Mouse (Mus musculus) heart, postnatal 0 days (tissue): ENCODE measurements around the gene Timp4. TPM values are rescaled to one million over a fixed set of nuclear protein-coding genes. Genes with fewer than 3 reads are reported as not detected.

Source experiments
- ATAC-seq: fragments of 200-750 bp; cut with Nextera tagmentation; 2 replicates; pipeline ENCODE4 v1.8.0; 2017; ENCODE audit warnings: low read depth, moderate number of reproducible peaks, moderate library complexity; ENCODE audit not compliant: insufficient read depth
- DNase-seq: peaks from one replicate; pipeline ENCODE4 v3.0.0-alpha.2; 2016; ENCODE audit warnings: low spot score
- H3K27ac ChIP-seq: fragments of 300-500 bp; sonication (generic); 2 replicates; pipeline ENCODE4 v1.5.1; 2014; ENCODE audit warnings: low read depth, mild to moderate bottlenecking
- H3K27me3 ChIP-seq: fragments of 300-500 bp; sonication (generic); 2 replicates; pipeline ENCODE4 v1.6.1; 2014; ENCODE audit warnings: low read length, mixed read lengths; ENCODE audit not compliant: control insufficient read depth, insufficient read depth
- H3K36me3 ChIP-seq: fragments of 300-500 bp; sonication (generic); replicated peaks from 2 replicates; pipeline ENCODE4 v1.6.1; 2014; ENCODE audit warnings: low read length, mixed read lengths; ENCODE audit not compliant: control insufficient read depth, insufficient read depth
- H3K4me1 ChIP-seq: fragments of 300-500 bp; sonication (generic); 2 replicates; pipeline ENCODE4 v1.6.1; 2014; ENCODE audit warnings: antibody characterized with exemption; ENCODE audit not compliant: control insufficient read depth, insufficient read depth
- H3K4me2 ChIP-seq: fragments of 300-500 bp; sonication (generic); 2 replicates; pipeline ENCODE4 v1.6.1; 2014; ENCODE audit warnings: low read depth, mild to moderate bottlenecking, low read length, moderate library complexity
- H3K4me3 ChIP-seq: fragments of 300-500 bp; sonication (generic); 2 replicates; pipeline ENCODE4 v1.5.1; 2014; ENCODE audit warnings: low read depth, low read length
- H3K9ac ChIP-seq: fragments of 300-500 bp; sonication (generic); replicated peaks from 2 replicates; pipeline ENCODE4 v1.6.1; 2014; ENCODE audit warnings: low read depth, low read length, mixed read lengths
- H3K9me3 ChIP-seq: fragments of 300-500 bp; sonication (generic); replicated peaks from 2 replicates; pipeline ENCODE4 v1.6.1; 2016; ENCODE audit warnings: low read length; ENCODE audit not compliant: control insufficient read depth
- CTCF ChIP-seq: IDR thresholded peaks from 2 replicates; pipeline ENCODE4 v1.5.1; 2016; ENCODE audit warnings: antibody characterized with exemption, control low read depth, low read depth
- EP300 ChIP-seq: IDR thresholded peaks from 2 replicates; pipeline ENCODE4 v1.6.1; 2016; ENCODE audit warnings: antibody characterized with exemption, low read depth
- WGBS: fragments of 180-500 bp; shearing (Covaris S2); extraction: QIAGEN DNeasy Blood & Tissue Kit; methylation state at CpG from one replicate; pipeline ENCODE4 v1.1.7; 2014; 5-methylcytosine and 5-hydroxymethylcytosine counted together
- polyA plus RNA-seq: library from polyadenylated mRNA; unstranded; fragments of >200 nt; fragmentation: Nextera tagmentation; extraction: Ambion mirVana; gene quantifications from 2 replicates; pipeline ENCODE4 v1.2.1, GENCODE M21; 2015
- total RNA-seq: library from RNA; depleted of rRNA; stranded (reverse); fragments of >200 nt; gene quantifications from 2 replicates; pipeline ENCODE4 v1.2.3, GENCODE M21; 2014; ENCODE audit warnings: low replicate concordance

The Timp4 gene
- total and polyA plus RNA-seq, 2 experiments from 2014 or later, result 8.8 to 9.7 TPM

GRCm38 (mm10) chr6:115231836-115232235, 20.2 kb downstream of the Timp4 start:
- H3K9ac ChIP-seq, result no peak overlapping the region
- H3K4me3 ChIP-seq, result no peak overlapping the region
- H3K4me1 ChIP-seq, result no peaks in the 10 kb centered on the region
- H3K27me3 ChIP-seq, result peaks cover 31% of the 10 kb centered on the region
- ATAC-seq (no peak), DNase-seq (peak; percentile 12)
- no peaks in the 10 kb centered on the region for H3K9me3 ChIP-seq
- WGBS, result 53% methylated on average over 4 of the region's 4 CpGs
- no peaks in the 10 kb centered on the region for H3K36me3 ChIP-seq
- TF ChIP-seq EP300 (no peak), CTCF (no peak)
- no peak overlapping the region for H3K4me2 ChIP-seq
- H3K27ac ChIP-seq, result peak overlapping the region; percentile 77

- no peak for ATAC-seq
- no peaks in the 10 kb centered on the region for H3K36me3 ChIP-seq
- H3K4me3 ChIP-seq, result no peak overlapping the region
- H3K27ac ChIP-seq, result peak overlapping the region; percentile 77
- no peak overlapping the region for H3K4me2 ChIP-seq
- WGBS, result 61% methylated on average over 3 of the region's 3 CpGs
- TF ChIP-seq CTCF (no peak), EP300 (no peak)
- H3K27me3 ChIP-seq, result peaks cover 24% of the 10 kb centered on the region; the same call in 1 of the 2 replicates
- no peaks in the 10 kb centered on the region for H3K4me1 ChIP-seq
- no peak for DNase-seq
- H3K9ac ChIP-seq, result no peak overlapping the region
- no peaks in the 10 kb centered on the region for H3K9me3 ChIP-seq
Measured at GRCm38 (mm10) chr6:115230557-115230956, 21.4 kb downstream of the Timp4 start.

- H3K9me3 ChIP-seq, result no peaks in the 10 kb centered on the region
- DNase-seq (peak; percentile 68), ATAC-seq (no peak)
- TF ChIP-seq EP300 (no peak), CTCF (peak; percentile 93)
- H3K9ac ChIP-seq, result no peak overlapping the region
- 6% methylated on average over 2 of the region's 2 CpGs for WGBS
- no peak overlapping the region for H3K4me3 ChIP-seq
- 0 out of 2 replicates have a peak, but pooled peaks cover 4% of the 10 kb centered on the region for H3K27me3 ChIP-seq
- H3K4me2 ChIP-seq, result no peak overlapping the region
- H3K36me3 ChIP-seq, result no peaks in the 10 kb centered on the region
- H3K4me1 ChIP-seq, result no peaks in the 10 kb centered on the region
- no peak overlapping the region for H3K27ac ChIP-seq
Measured at GRCm38 (mm10) chr6:115227529-115227928, 24.5 kb downstream of the Timp4 start.

GRCm38 (mm10) chr6:115227043-115227442, 25.0 kb downstream of the Timp4 start, which contains the start of gene Gm17482:
Gene Gm17482, plus strand, starts transcription at chr6:115227343.
- no peak within 1 kb of the TSS for H3K9ac ChIP-seq
- 69% methylated on average over 4 of the region's 4 CpGs for WGBS
- no peaks in the 10 kb centered on the region for H3K4me1 ChIP-seq
- DNase-seq, result no peak
- no peaks in the 10 kb centered on the region for H3K9me3 ChIP-seq
- no peak within 1 kb of the TSS for H3K4me2 ChIP-seq
- TF ChIP-seq EP300 (no peak), CTCF (no peak)
- ATAC-seq, result no peak
- H3K36me3 ChIP-seq, result no peaks in the 10 kb centered on the region
- H3K27ac ChIP-seq, result no peak within 1 kb of the TSS
- H3K27me3 ChIP-seq, result 0 out of 2 replicates have a peak, but pooled peaks cover 2% of the 10 kb centered on the region
- no peak within 1 kb of the TSS for H3K4me3 ChIP-seq

GRCm38 (mm10) chr6:115225519-115225918, 26.5 kb downstream of the Timp4 start:
- Histone ChIP-seq H3K4me1 (no peaks in the 10 kb centered on the region), H3K4me2 (no peak overlapping the region), H3K27ac (no peak overlapping the region), H3K9ac (no peak overlapping the region), H3K27me3 (0 out of 2 replicates have a peak, but pooled peaks cover 2% of the 10 kb centered on the region), H3K36me3 (no peaks in the 10 kb centered on the region), H3K4me3 (no peak overlapping the region), H3K9me3 (no peaks in the 10 kb centered on the region)
- 64% methylated on average over 3 of the region's 3 CpGs for WGBS
- TF ChIP-seq EP300, result no peak
- no peak for TF ChIP-seq CTCF
- no peak for DNase-seq
- no peak for ATAC-seq

GRCm38 (mm10) chr6:115221215-115221641, 30.8 kb downstream of the Timp4 start:
- WGBS, result 73% methylated on average over 8 of the region's 8 CpGs
- Histone ChIP-seq H3K4me1 (no peaks in the 10 kb centered on the region), H3K27me3 (no peaks in the 10 kb centered on the region), H3K9ac (no peak overlapping the region), H3K9me3 (no peaks in the 10 kb centered on the region), H3K4me3 (no peak overlapping the region), H3K27ac (no peak overlapping the region), H3K4me2 (no peak overlapping the region), H3K36me3 (no peaks in the 10 kb centered on the region)
- TF ChIP-seq EP300 (no peak), CTCF (no peak)
- no peak for ATAC-seq
- DNase-seq, result no peak
